Mouse (Mus musculus): Measurements from ENCODE around the gene Gatb.

Gene Gatb

DNA sequence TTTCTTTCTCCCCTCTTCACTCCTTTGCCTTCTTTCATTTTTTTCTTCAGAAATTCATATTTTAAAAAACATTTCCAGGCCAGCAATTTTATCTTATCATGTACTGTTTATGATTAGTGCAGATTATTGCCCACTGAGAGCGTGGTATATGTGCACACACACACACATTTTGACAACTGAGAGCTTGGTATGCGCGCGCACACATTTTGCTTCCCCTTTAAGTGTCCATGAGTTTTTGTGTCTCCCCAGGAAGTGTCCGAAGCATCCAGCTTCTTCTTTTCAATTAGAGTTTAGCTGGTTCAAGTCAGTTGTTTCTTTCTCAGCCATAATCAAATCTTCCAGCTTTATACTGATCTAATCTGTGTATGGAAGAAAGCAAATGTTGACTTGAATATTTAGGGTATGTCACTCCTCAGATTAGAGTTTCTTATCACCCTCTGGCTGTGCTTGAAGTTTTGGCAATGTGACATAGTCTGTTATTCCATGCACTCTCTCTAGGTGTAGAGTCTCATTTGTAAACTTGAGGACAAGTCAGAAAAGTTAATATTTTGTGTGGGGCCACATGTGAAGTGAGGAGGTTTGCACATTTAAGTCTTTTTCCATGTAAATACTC lies 18.8 kb downstream of the Gatb start:
- DNase-seq (ENCODE audit: extremely low spot score, low spot score) = no peak

DNA sequence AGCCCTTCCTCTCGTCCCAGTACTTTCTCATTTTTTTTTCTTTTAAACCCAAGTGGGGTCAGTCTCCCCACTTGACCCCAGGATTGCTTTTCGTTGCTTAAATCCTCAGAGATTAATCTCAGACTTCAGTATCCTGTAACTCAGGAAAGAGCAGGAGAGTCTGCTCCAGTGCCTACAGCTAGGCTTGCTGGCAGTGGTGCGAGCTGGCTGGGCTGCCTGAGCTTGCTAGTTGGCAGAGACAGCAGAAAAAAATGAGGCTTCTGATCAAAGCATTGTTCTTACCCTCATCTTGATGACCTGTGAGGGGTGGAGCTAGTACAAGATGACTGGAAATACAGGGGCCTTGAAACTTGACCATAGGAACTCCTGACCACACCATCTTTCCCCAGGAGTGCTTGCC lies 20.5 kb downstream of the Gatb start:
- DNase-seq (ENCODE audit: extremely low spot score, low spot score) = no peak

DNA sequence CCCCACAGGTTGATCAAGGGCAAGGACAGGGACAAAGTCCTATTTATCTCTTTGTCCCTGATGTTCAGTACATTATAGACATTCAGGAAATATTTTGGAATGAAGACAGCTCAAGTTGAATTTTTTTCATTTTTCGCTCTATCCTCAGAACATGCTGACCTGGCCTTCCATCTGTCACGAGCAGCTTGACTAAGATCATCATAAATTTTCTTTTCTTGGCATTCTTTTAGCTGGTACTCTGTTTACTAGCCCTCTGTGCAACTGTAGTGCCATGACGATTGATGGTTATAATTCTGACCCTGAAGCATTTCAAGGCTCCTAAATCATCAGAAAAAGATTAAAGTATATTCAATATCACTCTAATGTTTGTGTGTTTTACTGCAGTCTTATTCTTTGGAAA lies 25.6 kb downstream of the Gatb start:
- no peak for DNase-seq (ENCODE audit: extremely low spot score, low spot score)

DNA sequence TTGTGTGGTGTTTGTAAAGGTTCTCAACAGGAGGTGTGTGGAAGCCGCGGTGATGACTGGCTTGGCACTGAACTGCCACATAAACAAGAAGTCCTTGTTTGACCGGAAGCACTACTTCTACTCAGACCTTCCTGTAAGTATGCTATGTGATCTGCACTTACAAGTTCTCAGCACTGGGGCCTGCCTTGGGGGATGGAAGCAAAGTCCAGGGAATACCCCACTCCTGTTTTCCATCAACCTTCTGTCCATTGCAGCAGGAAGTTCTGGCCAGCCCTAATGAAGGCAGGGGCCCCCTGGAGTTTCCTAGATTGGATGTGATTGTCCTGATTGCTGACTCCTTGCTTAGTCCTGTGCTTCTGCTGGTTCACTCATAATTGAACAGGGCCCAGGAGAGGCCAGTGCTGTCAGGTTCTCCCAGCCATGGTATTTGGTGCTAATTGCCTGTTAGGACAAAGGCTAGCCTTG lies 28.0 kb downstream of the Gatb start:
- no peak for DNase-seq (ENCODE audit: extremely low spot score, low spot score)

DNA sequence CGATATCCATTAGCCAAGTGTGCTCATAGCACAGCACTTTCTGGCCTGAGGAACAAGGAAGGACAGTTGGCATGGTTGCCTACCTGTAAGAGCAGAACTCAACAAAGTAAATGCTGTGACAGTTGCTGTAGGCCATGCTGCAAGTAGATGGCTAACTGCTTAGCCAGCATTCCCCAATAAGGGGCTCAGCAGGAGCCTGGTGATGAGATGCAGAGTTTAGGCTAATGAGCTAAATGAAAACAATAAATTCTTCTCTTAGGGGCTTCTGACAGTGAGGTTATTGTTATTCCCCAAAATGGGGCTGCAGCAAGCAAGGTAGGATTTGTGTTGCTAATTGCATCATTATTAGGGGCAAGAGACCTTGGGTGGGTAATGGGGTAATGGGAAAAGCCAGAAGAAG lies 29.9 kb downstream of the Gatb start:
- DNase-seq (ENCODE audit: extremely low spot score, low spot score) = no peak

DNA sequence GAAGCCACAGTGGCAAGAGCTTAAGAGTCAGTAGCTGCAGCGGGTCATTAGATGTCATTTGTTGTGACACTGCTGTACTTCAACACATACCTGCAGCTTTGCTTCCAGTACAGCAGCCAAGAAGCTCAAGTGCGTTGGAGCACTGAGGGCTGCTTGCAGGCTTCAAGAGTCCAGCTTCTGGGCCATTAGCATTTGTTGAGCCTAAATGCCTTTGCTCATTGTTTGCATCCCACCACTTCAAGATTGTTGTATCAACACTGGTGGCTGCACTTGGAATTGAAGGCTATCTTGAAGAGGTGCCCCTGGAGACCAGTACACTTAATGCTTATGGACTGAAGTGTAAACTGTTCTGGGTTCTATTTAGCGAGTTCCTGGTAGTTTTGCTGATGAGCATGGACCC lies 33.0 kb downstream of the Gatb start:
- DNase-seq (ENCODE audit: extremely low spot score, low spot score) = no peak

DNA sequence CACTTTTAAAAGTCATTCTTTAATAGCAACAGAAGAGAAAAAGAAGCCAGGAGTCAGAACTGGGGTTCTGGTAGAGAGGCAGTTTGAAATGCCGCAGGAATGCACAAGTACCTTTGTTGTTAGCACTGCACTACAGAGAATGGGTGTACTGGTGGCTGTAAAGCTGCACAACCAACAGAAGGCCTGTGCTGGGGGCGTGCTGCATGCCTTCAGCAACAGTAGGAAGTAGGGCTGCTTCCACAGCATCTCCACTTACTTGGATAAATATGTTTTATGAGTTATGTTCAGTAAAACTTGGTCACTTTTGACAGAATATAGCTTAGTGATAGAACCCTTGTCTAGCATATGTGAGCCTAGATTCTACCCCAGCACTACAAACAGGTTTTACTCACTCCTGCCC lies 33.8 kb downstream of the Gatb start:
- DNase-seq (ENCODE audit: extremely low spot score, low spot score) = no peak

DNA sequence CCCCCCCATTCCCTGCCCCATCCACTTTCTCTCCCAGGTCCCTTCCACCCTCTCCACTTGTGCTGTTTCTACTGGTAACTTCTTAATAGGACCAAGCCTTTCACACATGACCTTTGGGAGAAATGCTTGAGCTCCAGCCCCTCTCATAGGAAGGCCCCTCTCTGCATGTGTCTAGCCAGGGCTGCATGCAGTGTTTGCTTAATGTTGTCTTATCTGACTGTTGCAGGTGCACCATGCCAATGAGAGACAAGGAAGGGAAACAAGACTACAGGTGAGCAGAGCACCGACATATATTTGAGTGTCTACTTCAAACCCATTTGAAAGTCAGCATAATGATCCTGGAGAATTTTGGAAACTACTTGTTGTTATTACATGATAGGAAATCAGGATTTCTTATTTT lies 42.5 kb downstream of the Gatb start:
- DNase-seq (ENCODE audit: extremely low spot score, low spot score) = no peak

DNA sequence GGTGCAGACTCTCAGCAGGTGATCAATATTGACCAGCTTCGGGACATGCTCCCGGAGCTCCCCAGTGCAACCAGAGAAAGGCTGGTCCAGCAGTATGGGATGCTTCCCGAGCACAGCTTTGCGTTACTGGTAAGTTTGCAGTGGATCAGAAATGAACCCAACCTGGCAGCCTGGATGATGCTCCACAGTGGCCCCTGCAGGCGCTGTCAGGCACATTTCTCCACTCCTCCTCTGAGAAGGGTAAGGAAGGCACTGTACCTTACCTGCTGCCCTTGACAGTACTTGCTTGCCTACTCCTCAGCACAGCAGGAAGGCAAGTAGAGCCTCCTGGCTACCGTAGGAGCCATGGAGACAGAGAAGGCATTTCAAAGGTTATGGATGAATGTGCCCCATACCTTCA lies 45.0 kb downstream of the Gatb start:
- no peak for DNase-seq (ENCODE audit: extremely low spot score, low spot score)

DNA sequence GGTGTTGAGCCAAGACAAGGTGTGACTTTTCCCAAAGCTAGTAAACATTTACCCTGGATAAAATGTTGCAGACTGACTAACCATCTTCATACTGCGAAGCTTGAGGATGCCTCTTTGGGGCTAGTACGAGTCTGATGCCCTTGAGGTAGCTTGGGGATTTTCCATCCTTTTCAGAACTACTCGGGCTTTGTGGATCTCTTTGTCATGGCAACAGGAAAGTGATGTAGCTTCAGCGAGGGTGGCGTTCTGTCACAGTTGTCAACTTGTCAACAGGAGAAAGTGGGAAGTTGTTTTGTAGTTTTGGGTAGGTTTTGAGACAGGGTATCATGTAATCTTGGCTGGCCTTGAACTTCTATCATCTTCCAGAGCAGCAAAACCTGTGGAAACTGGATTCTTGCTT lies 45.4 kb downstream of the Gatb start:
- no peak for DNase-seq (ENCODE audit: extremely low spot score, low spot score)

DNA sequence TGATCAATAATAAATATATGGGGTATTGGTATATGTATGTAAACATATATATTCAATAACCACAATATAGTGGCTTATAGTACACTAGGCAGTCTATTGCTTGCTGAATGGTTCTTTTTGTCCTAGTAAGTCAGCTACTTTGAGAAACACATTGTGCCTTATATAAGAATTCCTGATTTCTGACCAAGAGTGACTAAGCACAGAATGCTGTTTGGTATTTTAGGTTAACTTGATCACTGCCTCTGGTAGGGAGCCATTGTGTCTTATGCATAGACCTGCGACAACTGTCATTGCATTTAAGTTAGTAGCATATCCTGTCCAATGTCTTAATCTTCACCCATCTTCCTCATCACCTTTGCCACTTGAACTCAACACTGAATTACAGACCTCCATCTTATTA lies 45.8 kb downstream of the Gatb start:
- DNase-seq (ENCODE audit: extremely low spot score, low spot score) = no peak

DNA sequence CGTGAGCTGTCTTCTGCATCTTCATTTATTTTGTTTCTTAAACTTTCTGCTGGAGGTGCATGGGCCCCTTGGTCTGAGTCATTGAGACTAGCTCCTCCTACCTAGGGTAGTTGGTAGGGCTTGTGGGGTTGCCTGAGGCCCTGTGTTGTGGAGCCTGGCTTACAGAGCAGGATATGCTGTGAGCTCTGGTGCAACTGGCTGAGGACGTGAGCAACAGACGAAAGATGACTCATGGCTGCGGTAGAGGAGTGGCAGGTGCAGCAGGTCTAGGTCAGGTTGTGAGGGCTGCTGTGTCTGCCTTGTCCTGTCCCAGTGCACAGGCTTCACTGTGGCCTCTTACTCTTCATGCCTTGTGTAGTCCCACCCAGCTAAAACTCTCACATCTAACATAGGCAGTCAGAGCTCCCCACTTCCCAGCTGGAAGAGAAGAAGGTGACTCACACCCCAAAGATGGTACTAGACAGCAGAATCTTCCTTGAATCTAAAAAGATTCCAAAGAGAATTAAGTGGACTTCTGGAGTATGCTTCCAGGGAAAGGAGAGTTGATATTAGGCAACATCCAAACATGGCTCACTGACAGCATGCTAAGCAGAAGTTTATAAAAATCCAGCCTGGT lies 56.1 kb downstream of the Gatb start:
- DNase-seq (ENCODE audit: extremely low spot score, low spot score) = no peak

DNA sequence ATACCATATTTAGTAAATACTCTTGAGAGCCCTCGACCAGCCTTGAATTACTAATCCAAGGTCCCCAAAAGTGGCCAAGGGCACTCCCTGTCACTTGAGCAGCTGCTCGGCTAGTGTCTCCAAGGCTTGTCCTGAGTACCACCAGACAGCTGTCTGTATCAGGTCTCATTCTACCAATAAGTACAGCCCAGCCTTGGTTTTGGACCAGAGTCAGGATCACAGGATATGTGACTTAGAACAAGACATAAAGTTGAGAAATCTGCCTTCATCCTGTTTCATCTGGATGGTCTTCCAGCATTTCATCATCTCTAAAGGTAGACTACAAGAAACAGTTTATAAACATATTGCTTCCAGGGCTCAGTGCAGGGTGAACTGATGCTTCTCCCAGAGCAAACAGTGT lies 59.8 kb downstream of the Gatb start:
- no peak for DNase-seq (ENCODE audit: extremely low spot score, low spot score)

DNA sequence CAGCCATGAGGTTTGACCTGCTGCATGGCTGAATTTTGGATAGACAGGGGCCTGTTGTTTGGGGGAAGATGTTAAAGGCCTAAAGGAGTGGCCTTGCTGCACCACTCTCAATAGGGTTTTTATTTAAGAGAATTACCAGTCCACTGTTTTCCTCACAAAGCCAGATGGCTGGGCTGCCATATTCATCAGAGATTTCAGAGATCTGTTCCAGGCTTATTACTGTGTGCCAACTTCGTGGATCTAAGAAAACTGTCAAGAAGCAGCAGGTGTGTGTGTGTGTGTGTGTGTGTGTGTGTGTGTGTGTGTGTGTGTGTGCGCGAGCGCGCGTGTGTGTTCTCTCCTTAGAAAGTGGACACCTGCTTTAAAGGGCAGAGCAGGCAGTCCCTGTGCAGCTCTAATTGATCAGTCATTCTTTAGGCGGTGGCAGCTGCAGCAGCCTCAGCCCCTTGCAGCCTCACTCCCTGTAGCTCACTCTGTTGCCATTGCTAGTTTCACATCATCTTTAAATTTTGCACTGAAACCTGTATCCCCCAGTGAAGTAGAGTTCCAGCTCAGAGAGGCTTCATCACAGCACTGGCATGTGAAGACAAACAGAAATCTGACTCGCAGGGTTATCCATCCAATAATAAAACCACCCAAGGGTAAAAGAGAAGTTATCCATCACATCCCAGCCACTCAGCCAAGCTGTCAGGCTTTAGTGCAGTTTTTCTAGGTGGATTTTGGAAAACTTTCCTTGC lies 60.6 kb downstream of the Gatb start:
- no peak for DNase-seq (ENCODE audit: extremely low spot score, low spot score)

DNA sequence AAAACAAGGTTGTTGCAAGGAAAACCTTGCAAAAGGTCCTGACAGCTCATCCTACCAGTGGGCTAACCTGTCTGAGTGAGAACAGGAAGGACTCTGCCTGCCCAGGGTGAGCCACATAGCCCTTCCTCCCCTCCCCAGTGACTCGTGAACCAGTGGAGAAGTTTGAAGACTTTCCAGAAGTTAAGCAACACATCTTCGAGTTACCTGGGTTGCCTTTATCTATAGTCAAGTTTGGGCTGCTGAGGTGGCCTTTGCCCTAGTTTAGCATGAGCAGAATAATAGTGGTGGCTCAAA lies 61.2 kb downstream of the Gatb start:
- DNase-seq (ENCODE audit: extremely low spot score, low spot score) = no peak

DNA sequence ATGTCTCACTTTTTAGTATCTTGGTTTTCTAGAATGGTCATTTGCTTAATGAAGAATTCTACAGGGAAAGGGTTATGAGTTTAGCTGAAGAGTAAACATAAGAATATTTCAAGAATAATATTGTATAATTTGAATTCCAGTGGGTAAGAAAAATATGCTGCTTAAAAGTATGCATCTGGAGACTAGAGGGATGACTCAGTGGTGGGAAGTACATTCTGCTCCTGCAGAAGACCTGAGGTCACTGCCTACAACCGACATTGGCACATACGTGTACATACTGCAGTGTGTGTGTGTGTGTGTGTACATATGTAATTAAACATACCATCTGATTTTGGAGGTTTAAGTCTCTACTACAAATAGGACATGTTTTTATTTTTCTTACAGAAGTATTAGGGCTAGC lies 61.7 kb downstream of the Gatb start:
- no peak for DNase-seq (ENCODE audit: extremely low spot score, low spot score)

DNA sequence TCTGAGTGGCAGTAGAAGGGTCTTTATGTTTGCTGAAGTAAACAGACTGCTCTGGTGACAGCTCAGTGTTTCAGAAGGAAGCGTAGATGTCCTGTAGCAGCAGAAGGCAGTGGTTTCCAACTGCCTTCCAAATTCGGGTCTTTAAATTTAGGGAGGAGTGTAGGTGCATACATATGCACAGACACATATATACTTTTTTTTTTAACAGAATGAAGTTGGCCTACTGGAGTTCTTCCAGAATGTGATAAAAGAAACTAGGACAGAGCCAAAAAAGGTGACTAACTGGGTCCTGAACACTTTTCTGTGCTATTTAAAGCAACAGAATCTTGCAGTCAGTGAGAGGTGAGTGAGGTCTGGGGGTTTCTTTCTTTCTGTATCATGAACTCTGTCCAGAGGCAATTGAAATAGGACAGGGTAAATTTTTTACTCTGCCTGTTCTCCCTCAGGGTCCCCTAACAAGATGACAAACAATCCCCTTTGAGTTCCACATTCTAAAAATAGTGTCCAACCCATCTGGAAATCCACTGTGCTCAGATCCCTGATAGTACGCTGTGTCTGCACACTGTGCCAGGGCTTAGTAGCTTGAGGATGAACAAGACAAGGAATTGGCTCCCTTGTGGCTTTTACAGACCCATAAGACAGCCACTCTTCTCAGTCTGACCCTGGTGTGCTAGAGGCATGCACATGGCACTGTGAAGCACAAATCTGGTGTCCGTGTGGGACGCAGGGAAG lies 63.0 kb downstream of the Gatb start:
- no peak for DNase-seq (ENCODE audit: extremely low spot score, low spot score)

DNA sequence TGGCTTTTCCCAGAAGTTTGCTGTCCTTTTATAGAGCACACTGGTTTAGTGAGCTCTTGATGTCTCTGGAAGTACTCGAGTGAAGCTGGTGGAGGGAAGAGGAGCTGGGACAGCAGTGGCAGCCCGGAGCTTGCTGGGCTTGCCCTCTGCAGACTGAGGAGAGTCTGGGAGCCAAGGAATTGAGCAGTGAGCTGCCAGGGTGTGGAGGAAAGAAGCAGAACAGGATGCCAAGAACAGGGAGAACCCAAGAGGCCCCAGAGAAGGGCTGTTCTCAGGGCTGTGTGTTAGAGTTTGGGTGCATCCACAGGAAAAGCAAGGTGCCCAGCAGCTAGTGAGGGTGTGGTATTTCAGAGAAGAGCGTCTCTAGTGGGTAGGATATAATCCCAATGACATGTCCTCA lies 67.8 kb downstream of the Gatb start:
- no peak for DNase-seq (ENCODE audit: extremely low spot score, low spot score)

DNA sequence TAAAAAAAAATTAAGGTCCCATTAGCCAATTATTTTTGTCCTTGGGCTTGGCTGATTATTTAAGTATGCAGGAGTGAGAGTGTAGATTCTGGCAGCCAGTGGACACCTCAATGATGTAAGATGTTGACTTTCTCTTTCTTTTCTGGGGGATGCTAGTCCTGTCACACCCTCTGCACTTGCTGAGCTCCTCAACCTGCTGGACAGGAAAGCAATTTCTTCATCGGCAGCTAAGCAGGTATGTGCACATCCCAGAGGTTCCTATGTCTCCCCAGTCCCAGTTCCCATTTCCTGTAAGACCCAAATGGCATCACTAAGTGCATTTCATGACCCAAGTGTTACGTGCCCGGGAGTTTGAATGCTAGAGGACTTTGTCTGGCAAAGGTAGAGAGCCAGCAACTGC lies 70.9 kb downstream of the Gatb start:
- DNase-seq (ENCODE audit: extremely low spot score, low spot score) = no peak

DNA sequence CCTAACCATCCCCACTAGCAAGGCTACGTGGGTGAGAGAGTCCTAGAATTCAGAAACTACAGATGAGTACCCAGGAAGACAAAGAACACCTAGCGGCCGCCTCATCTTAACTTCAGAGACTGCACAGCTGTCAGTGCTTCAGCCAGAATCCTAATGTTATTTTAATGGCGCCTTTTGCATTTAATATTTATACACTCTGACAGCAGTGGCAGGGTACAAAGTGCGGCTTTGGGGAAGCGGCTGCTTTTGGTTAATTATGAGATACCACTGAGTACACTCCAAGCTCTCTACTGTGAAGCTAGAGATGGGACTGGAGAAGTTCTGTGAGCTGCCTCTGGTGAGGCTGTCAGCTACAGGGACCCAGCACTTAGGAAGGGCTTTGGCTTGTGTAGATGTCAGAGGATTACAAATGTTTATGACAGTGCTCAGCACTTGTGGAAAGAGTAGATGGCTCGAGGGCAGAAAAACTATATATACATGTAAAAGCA lies 71.6 kb downstream of the Gatb start:
- no peak for DNase-seq (ENCODE audit: extremely low spot score, low spot score)

DNA sequence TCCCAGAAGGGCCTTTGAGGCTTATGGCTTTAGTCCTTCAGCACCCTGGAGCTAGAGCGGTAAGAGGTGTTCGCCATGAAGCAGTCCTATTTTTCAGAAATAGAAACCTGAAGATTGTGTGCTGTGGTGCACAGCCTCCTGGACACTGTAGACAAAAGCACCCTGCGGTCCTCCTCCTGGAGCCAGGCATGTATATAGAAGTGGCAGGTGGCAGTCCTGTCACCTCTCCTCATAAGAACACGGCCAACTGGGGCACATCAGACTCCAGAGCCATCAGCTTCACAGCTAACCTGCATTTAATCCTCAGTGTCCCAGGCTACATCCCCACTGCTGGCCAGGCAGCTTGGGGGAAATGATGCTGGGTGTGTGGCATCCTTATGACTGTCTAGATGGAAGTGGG lies 75.3 kb downstream of the Gatb start:
- DNase-seq (ENCODE audit: extremely low spot score, low spot score) = no peak
